Mouse (Mus musculus): ENCODE measurements around the gene Pde4b.

DNA sequence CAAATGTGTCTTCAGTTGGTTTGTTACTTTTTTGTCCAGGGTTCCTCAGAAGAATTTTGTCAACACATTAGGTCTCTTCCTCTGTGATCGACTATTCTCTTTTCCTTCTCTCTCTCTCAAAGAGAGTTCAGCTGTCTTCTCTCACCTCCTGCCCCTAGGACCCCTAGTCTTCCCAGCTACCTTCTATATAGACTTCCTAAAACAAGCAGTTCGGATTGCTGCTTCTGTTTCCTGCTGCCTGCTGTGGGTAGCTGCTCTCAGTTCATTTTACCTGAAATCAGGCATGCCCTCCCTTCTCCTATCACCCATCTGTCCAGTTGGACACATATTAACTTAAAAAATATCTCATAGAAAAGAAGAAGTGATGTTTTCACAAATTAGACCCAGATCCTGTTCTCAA is 430.3 kb downstream of the Pde4b start:
- TF ChIP-seq FOSL1 (IDR thresholded peaks at IDR 0.05; ENCODE audit: insufficient read depth, low read length, poor library complexity, severe bottlenecking) (no peak), CTCF (IDR thresholded peaks at IDR 0.05; ENCODE audit: control insufficient read depth, insufficient read depth, insufficient read length) (no peak)

All from C2C12 (cell line).